Mouse (Mus musculus) megakaryocyte, embryonic 14.5 days (primary cell): ENCODE measurements around the gene Lamc3.

Experiments used
- FLI1 ChIP-seq: IDR thresholded peaks from 2 replicates; pipeline ENCODE4 v1.6.1; 2012; ENCODE audit warnings: low read length, inconsistent platforms, mixed read lengths
- GATA1 ChIP-seq: IDR thresholded peaks from 3 replicates; pipeline ENCODE4 v1.6.1; 2012; ENCODE audit warnings: mixed read lengths, low read length, inconsistent platforms, borderline replicate concordance

- TF ChIP-seq GATA1 (no peak), FLI1 (no peak)
These were observed 42.4 kb upstream of the Lamc3 start for GRCm38 (mm10) chr2:31844729-31845136.
